Mouse (Mus musculus) small intestine, adult 2 months (tissue): ENCODE data around the gene Slc5a6.

Source experiments
- CTCF ChIP-seq: fragments of 200-500 bp; IDR thresholded peaks from 2 replicates; pipeline ENCODE4 v1.5.1; 2012; ENCODE audit warnings: low read depth, mild to moderate bottlenecking, control low read depth, inconsistent platforms, low read length, moderate library complexity, mixed read lengths; ENCODE audit not compliant: insufficient replicate concordance, insufficient read length; ENCODE audit errors: extremely low read depth
- POLR2A ChIP-seq: fragments of 200-500 bp; IDR thresholded peaks from 2 replicates; pipeline ENCODE4 v1.6.1; 2012; ENCODE audit warnings: low read depth, mild to moderate bottlenecking, control low read depth, inconsistent platforms, low read length, moderate library complexity

GRCm38 (mm10) chr5:31004184-31004583, 44.5 kb downstream of the Slc5a6 start:
- TF ChIP-seq POLR2A (no peak), CTCF (peak; percentile 85; the same call in 1 of the 2 replicates)
